Mouse (Mus musculus) naive thymus-derived CD4-positive, alpha-beta T cell, adult 2 months (primary cell): ENCODE measurements at regions not wholly inside any gene's neighbourhood (a gene's known extent, or its start where the extent isn't known, plus 50 kb on each side); places are given as distances from the start of the nearest gene placed in this dataset.
A peak's percentile ranks its signal among the peaks of the same experiment; 100 is the strongest.

Experiments
- DNase-seq: peaks from one replicate; pipeline ENCODE4 v3.0.0-alpha.2; 2011; ENCODE audit warnings: low read depth

DNA sequence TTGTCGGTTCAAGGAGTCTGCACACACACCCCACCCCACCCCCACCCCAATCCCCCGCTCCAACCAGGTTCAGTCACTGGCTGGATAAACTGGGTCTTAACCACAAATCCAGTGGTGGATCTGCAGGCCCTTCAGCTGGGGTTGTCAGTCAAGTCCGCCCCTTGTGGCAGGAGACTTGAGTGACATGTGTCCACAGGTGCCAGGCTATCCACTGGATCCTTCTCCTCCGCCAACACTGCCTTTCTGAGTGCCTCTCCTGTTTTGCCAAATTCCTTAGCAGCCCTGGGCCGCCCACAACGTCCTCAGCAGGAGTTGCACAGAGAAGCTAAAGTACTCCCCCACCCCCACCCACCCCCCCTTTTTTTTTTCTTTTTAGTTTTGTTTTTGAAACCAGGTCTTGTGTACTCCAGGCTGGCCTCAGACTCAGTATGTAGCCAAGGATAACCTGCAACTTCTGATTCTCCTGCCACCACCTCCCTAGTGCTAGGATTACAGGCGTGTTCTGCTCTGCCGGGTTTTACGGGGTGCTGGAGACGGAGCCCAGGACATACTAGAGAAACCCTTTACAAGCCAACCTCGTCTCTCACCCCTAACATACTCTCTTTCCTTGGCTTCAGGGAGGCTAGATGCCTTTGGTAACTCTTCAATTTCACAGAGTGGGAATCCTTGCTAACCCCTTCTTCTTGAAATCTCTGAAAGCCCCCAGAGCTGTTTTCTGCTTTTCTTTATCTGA, 57.2 kb upstream of the Zfp280d start:
- no peak for DNase-seq

DNA sequence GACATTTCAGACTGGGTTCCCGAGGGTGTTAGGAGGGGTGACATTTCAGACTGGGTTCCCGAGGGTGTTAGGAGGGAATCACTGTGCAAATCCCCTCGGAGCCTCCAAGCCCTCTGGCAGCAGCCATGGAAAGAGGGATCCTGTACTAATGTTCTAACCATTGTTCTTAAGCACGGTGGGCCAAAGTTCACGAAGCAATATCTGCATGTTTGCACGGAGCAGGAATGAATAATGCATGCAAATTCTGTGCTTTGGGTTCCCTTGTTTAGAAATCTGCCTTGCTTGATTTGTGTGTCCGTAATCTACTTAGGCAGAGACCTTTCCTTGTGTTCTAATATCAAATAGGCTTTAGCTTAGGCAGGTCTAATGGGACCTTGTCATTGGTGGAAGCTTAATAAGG, 55.9 kb upstream of the Zfp280d start:
- no peak for DNase-seq

DNA sequence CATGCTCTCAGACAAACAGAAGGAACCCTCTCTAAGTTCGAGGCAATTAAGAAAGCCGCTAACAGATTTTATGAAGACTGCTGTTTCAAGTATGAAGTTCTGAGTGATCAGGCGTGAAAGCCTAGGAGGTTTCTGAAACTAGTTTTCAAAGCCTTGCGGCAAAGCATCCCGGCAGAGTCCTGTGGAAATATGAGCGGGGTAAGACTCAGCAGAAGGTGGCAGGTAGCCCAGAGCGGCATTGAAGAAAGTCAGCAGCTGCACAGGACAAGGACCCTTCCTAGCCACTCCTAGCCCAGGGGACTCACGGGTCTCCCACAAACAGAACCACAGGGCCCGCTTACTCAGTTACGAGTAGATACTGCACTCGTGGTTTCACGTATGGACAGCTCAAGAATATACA, 54.8 kb upstream of the Zfp280d start:
- no peak for DNase-seq

DNA sequence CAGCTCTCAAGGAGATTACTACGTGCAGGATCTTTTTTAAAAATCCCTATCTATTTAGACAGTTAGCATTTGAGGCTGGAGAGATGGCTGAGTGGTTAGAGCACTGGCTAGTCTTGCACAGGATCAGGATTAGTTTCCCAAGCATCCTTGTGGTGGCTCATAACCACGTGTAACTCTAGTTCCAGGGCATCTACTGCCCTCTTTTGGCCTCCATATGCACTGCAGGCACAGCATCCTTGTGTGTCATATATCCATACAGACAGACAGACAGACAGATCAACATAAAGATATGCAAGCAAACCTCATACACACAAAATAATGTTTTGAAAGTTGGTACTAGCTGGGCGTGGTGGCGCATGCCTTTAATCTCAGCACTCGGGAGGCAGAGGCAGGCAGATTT, 53.3 kb upstream of the Zfp280d start:
- peak; percentile 4 for DNase-seq
